Mouse (Mus musculus): ENCODE measurements at regions not wholly inside any gene's neighbourhood (a gene's known extent, or its start where the extent isn't known, plus 50 kb on each side); places are given as distances from the start of the nearest gene placed in this dataset.

DNA sequence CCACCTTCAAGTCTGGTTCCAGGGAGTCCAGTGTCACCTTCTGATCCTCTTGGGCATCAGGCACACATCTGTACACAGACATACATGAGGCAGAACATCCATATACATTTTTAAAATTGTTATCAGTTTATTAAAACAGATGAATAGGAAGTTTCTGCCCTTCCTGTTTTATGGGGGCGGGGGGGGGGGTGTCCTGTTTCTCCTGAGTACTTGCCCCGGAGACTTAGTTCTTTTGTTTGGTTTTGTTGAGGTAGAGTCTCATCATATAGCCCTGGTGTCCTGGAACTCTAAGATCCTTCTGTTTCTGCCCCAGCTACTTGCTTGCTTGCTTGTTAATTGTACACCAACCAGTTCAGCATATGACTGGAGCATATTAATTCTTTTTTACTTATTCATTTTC is 85.0 kb upstream of the Xpo1 start:
- no peak for DNase-seq (ENCODE audit: low spot score)

DNA sequence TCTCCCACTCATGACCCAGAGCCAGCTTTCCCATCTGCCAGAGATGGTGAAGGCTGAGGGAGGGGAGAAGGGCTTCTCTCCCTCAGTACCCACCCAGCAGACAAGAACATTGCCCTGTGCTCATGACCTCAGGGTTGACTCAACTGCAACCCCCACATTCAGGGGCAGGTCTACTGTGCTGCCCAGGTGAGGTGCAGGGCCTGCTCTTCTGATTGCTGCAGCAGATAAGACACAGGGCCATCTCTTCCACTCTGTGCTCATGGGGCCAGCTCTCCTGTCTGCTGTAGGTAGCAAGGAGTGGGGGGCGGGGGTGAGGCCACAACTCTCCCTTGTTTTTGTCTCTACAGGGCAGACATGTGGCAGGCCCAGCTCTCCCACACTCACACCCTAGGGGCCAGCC is 84.1 kb upstream of the Xpo1 start:
- no peak for DNase-seq (ENCODE audit: low spot score)

DNA sequence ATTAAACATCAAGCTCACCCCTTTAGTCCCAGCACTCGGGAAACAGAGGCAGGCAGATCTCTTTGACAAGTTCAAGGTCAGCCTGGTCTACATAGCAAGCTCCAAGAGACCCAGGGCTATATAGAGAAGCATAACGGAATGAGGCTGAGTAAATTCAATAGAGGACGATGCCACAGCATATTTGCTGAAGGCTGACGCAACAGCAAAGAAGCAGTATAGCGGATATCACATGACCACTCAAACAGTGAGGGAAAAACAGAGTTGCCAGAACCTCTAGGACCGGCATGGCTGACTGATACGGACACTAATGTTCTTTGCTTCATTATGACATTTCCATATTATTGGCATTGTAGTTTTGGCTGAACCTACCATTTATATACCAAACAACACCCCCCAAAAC is 74.2 kb upstream of the Xpo1 start:
- DNase-seq (ENCODE audit: low spot score): no peak

DNA sequence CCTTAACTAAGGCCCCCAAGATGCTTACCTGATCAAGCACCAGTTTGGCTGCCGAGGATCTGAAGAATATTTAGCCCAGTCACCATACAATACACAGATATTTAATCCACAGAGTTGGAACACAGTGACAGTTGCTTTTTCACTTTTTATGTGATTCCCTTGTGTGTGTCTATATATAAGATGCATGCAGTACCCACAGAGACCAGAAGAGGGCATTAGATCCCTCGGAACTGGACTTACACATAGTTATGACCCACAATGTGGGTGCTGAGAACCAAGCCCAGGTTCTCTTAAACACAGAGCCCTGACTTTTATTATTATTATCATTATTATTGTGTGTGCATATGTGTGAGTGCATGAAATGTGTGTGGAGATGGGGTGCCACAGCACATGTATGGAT is 70.6 kb upstream of the Xpo1 start:
- DNase-seq (ENCODE audit: low spot score): no peak

DNA sequence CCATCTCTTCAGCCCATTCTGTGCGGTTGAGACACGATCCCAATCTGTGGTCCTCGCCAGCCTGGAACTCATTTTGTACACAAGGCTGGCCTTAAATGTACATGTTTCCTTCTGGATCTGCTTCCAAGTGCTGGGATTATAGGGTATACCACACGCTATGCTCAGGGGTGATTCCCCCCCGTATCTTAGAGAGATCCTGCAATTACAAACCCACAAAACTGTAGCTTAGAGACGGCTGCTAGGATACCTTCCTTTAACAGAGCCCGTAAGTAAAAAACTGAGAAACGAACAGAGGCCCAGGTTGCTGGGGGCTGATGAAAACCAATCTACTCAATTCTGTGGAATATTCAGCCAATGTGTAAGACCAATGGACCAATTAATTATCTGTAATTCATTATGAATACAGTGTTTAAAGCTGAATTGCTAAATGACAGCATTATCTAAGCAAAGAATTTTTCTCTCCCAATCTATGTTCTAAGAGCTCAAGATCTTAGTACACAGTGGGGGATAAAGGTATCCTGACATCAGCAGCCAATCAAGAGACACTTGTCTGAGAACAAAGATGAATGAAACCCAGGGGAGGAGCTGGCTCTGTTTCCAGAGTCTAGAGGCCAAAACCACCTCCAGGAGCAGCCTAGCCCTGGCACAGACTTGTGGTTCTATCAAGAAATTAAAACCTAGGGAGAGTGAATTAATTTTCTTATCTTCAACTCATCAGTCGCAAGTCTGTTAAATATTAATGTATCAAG is 54.0 kb upstream of the Xpo1 start:
- no peak for DNase-seq (ENCODE audit: low spot score)

DNA sequence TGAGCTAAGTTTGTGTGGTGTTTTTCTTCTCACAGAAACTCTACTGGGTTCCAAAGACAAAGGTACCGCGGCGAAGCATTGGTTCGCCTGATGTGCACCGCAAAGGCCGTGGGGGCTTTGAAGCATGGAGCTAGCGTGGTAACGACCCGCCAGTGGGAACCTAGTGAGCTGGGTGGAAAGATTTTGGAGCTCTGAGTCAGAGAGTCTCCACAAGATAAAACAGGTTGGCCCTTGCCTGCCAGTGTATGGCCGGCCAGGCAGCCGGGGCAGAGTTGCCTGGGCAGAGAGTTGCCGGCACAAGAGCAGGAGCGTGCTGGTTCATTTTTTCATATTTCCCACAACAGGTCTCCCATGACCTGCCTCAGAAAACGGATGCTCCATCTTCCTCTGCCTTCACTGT is 52.3 kb upstream of the Xpo1 start:
- DNase-seq (ENCODE audit: low spot score): no peak

DNA sequence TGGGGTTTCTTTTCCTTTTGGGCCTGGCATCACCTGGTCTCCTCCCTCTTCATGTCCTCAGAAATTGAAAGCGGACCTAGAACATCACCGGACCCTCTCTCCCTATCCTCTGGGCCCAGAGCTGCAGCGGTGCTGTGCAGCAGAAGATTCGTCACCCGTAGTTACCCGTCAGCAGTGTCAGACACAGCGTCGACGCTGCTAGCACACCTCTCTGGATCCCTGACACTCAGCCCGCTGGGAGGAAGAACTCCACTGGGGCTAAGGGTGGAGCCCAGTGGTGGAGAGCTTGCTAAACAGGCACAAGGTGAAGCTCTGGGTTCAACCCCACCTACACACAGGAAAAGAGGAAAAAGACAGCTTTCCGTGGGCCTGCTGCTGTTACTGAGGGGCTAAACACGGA is 51.8 kb upstream of the Xpo1 start:
- no peak for DNase-seq (ENCODE audit: low spot score)

Data from embryo, embryonic 10.5 days (tissue).